Mouse (Mus musculus): ENCODE measurements around the gene Nfatc2. TPM values are rescaled to one million over a fixed set of nuclear protein-coding genes. Genes with fewer than 3 reads are reported as not detected.
A peak's percentile ranks its signal among the peaks of the same experiment; 100 is the strongest.

The Nfatc2 gene
- polyA plus RNA-seq, 1 experiment from 2014 or later: 2.5 TPM

DNA sequence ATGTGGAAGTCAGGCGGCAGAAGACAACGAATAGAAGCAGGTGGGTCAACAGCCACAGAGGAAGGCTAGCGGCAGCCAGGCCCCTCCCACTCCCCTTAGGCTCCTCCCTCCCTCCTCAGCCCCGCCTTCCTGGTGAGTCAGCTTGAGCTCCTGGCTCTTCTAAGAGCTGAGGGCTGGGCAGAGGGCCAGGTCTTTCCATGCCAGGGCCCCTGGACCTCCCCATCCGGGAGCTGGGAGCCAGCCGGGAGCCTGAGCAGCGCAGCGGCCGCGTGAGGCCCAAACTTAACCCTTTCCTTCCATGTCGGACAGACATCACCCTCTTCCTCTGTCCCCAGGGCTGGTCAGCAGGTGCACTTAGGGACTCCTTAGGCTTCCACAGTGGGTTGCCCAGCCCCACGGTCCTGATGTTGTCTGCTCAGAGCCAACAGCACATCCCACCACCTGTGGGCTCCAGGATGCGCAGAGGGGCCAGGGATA lies 76.5 kb downstream of the Nfatc2 start:
- Histone ChIP-seq H3K4me1 (peaks cover 45% of the 10 kb centered on the region), H3K36me3 (no peaks in the 10 kb centered on the region), H3K9ac (peak overlapping the region; percentile 44), H3K4me3 (replicated peaks) (peak overlapping the region; percentile 27), H3K27me3 (0 out of 2 replicates have a peak, but pooled peaks cover 4% of the 10 kb centered on the region), H3K4me2 (peak overlapping the region; percentile 60), H3K27ac (peak overlapping the region; percentile 71), H3K9me3 (replicated peaks) (no peaks in the 10 kb centered on the region)
- WGBS: 1% methylated on average over 13 of the region's 13 CpGs
- ATAC-seq (replicated peaks; ENCODE audit: low FRiP score): peak; percentile 94

- H3K9ac ChIP-seq: no peak overlapping the region
- no peak overlapping the region for H3K27ac ChIP-seq
- H3K27me3 ChIP-seq: 0 out of 2 replicates have a peak, but pooled peaks cover 4% of the 10 kb centered on the region
- H3K4me2 ChIP-seq: no peak overlapping the region
- no peaks in the 10 kb centered on the region for H3K36me3 ChIP-seq
- H3K9me3 ChIP-seq (replicated peaks): no peaks in the 10 kb centered on the region
- no peak overlapping the region for H3K4me3 ChIP-seq (replicated peaks)
- peaks cover 25% of the 10 kb centered on the region for H3K4me1 ChIP-seq
- 84% methylated on average over 3 of the region's 3 CpGs for WGBS
- ATAC-seq (replicated peaks; ENCODE audit: low FRiP score): no peak
Observed at GRCm38 (mm10) chr2:168522247-168522646, 79.2 kb downstream of the Nfatc2 start.

GRCm38 (mm10) chr2:168520771-168521170 lies 80.7 kb downstream of the Nfatc2 start:
- 0 out of 2 replicates have a peak, but pooled peaks cover 4% of the 10 kb centered on the region for H3K27me3 ChIP-seq
- no peak overlapping the region for H3K4me3 ChIP-seq (replicated peaks)
- no peaks in the 10 kb centered on the region for H3K36me3 ChIP-seq
- no peak for ATAC-seq (replicated peaks; ENCODE audit: low FRiP score)
- H3K4me2 ChIP-seq: no peak overlapping the region
- H3K27ac ChIP-seq: no peak overlapping the region
- peaks cover 20% of the 10 kb centered on the region for H3K4me1 ChIP-seq
- H3K9me3 ChIP-seq (replicated peaks): no peaks in the 10 kb centered on the region
- no peak overlapping the region for H3K9ac ChIP-seq
- WGBS: 94% methylated on average over 7 of the region's 7 CpGs

- H3K4me3 ChIP-seq (replicated peaks): no peak overlapping the region
- H3K4me1 ChIP-seq: peaks cover 8% of the 10 kb centered on the region
- no peak overlapping the region for H3K4me2 ChIP-seq
- 67% methylated on average over 8 of the region's 8 CpGs for WGBS
- H3K36me3 ChIP-seq: no peaks in the 10 kb centered on the region
- H3K27ac ChIP-seq: no peak overlapping the region
- H3K9ac ChIP-seq: no peak overlapping the region
- no peaks in the 10 kb centered on the region for H3K9me3 ChIP-seq (replicated peaks)
- H3K27me3 ChIP-seq: 0 out of 2 replicates have a peak, but pooled peaks cover 4% of the 10 kb centered on the region
- no peak for ATAC-seq (replicated peaks; ENCODE audit: low FRiP score)
Observed at GRCm38 (mm10) chr2:168519589-168519988, 81.9 kb downstream of the Nfatc2 start.

DNA sequence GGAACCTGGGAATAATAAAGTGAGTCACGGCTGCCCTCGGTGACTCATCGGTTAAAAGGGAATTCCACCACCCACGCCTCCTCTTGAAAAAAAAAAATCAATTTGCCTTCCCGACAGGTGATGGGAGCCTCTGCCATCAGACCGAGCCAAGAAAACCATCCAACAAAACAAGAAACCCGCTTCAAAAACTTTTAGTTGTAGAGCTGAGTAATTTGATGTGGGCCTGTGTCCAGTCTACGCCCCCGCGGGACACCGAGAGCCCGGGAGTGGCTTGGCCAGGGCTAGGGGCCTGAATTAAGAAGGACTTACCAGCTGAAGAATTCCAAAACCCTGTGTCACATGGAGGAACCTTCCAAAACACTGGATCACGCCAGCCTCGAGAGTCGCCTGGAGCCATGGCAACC lies 83.2 kb downstream of the Nfatc2 start:
- no peak overlapping the region for H3K4me3 ChIP-seq (replicated peaks)
- 56% methylated on average over 15 of the region's 15 CpGs for WGBS
- H3K27ac ChIP-seq: no peak overlapping the region
- 0 out of 2 replicates have a peak, but pooled peaks cover 4% of the 10 kb centered on the region for H3K27me3 ChIP-seq
- no peak for ATAC-seq (replicated peaks; ENCODE audit: low FRiP score)
- H3K4me1 ChIP-seq: peaks cover 5% of the 10 kb centered on the region; the same call in 1 of the 2 replicates
- H3K4me2 ChIP-seq: no peak overlapping the region
- H3K9me3 ChIP-seq (replicated peaks): no peaks in the 10 kb centered on the region
- no peak overlapping the region for H3K9ac ChIP-seq
- no peaks in the 10 kb centered on the region for H3K36me3 ChIP-seq

- H3K27ac ChIP-seq: no peak overlapping the region
- no peak overlapping the region for H3K4me3 ChIP-seq (replicated peaks)
- WGBS: 86% methylated on average over 7 of the region's 7 CpGs
- H3K9ac ChIP-seq: no peak overlapping the region
- H3K27me3 ChIP-seq: 0 out of 2 replicates have a peak, but pooled peaks cover 4% of the 10 kb centered on the region
- H3K36me3 ChIP-seq: no peaks in the 10 kb centered on the region
- no peaks in the 10 kb centered on the region for H3K9me3 ChIP-seq (replicated peaks)
- H3K4me2 ChIP-seq: no peak overlapping the region
- peaks cover 5% of the 10 kb centered on the region; the same call in 1 of the 2 replicates for H3K4me1 ChIP-seq
- ATAC-seq (replicated peaks; ENCODE audit: low FRiP score): no peak
Observed at GRCm38 (mm10) chr2:168517774-168518173, 83.7 kb downstream of the Nfatc2 start.

DNA sequence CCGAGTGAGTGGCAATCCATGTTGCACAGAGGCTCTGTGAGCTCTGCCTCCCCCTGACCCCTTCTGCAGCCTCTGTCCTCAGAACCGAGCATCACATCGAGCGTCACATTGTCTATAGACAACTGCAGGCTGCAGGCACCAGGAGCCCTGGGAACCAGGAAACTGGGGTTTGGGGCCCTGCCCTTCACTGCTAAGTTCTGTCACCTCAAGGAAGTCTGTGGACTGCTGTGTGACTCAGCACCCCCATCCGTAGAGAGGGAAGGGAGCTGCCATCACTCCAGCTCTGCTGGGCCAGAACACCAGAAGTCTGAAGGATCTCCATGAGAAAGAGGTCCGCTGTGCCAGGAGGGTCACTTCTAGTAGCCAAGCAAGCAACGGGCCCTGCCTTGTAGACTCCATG lies 84.7 kb downstream of the Nfatc2 start:
- H3K4me2 ChIP-seq: no peak overlapping the region
- no peaks in the 10 kb centered on the region for H3K27me3 ChIP-seq
- H3K4me1 ChIP-seq: peaks cover 5% of the 10 kb centered on the region; the same call in 1 of the 2 replicates
- no peak for ATAC-seq (replicated peaks; ENCODE audit: low FRiP score)
- H3K4me3 ChIP-seq (replicated peaks): no peak overlapping the region
- no peaks in the 10 kb centered on the region for H3K9me3 ChIP-seq (replicated peaks)
- no peak overlapping the region for H3K9ac ChIP-seq
- no peaks in the 10 kb centered on the region for H3K36me3 ChIP-seq
- 81% methylated on average over 7 of the region's 7 CpGs for WGBS
- H3K27ac ChIP-seq: no peak overlapping the region

- no peak overlapping the region for H3K27ac ChIP-seq
- no peak for ATAC-seq (replicated peaks; ENCODE audit: low FRiP score)
- H3K4me1 ChIP-seq: peaks cover 5% of the 10 kb centered on the region; the same call in 1 of the 2 replicates
- no peak overlapping the region for H3K4me2 ChIP-seq
- H3K9me3 ChIP-seq (replicated peaks): no peaks in the 10 kb centered on the region
- H3K4me3 ChIP-seq (replicated peaks): no peak overlapping the region
- H3K9ac ChIP-seq: no peak overlapping the region
- H3K36me3 ChIP-seq: no peaks in the 10 kb centered on the region
- 73% methylated on average over 4 of the region's 4 CpGs for whole genome bisulfite sequencing
- H3K27me3 ChIP-seq: no peaks in the 10 kb centered on the region
Observed at GRCm38 (mm10) chr2:168515466-168515865, 86.0 kb downstream of the Nfatc2 start.

DNA sequence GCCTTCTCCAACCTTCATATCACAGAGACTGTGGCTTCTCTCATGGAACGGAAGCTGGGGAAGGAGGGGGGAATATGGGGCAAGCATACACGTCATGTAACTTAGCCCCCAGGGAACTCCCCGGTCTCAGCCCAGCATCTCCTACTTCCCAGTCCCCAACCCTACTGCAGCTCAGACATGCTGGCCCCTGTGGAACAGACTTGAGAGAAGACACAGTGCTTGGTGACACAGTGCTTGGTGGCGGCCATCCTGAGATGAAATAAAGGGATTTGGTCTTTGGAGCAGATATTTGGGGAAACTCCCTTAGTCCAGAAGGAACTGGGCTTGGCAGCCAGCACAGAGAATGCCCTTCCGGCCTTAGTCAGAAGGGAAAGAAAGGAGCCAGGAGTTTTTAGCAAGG lies 87.3 kb downstream of the Nfatc2 start:
- WGBS: 86% methylated on average over 5 of the region's 5 CpGs
- H3K36me3 ChIP-seq: no peaks in the 10 kb centered on the region
- H3K4me2 ChIP-seq: no peak overlapping the region
- no peak overlapping the region for H3K4me3 ChIP-seq (replicated peaks)
- H3K27ac ChIP-seq: no peak overlapping the region
- H3K9me3 ChIP-seq (replicated peaks): no peaks in the 10 kb centered on the region
- ATAC-seq (replicated peaks; ENCODE audit: low FRiP score): no peak
- peaks cover 5% of the 10 kb centered on the region; the same call in 1 of the 2 replicates for H3K4me1 ChIP-seq
- no peak overlapping the region for H3K9ac ChIP-seq
- H3K27me3 ChIP-seq: no peaks in the 10 kb centered on the region; the same call in 1 of the 2 replicates

DNA sequence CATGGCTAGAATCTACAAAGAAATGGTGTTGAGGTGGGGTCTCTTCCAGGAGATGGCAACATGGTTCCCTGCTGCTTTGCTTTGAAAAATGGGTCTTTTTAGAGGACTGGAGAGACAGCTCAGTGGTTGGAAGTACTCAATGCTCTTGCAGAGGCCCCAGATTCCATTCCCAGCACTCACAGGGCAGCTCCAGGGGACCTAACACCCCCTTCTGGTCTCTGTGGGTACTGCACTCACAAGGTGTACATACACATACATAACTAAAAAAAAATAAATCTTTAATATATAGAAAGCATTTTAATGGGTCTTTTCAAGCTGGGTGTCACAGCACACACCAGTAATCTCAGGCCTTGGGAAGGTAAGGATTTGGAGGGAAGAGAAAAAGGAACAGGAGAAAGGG lies 89.9 kb downstream of the Nfatc2 start:
- H3K27me3 ChIP-seq: no peaks in the 10 kb centered on the region; the same call in 1 of the 2 replicates
- no peaks in the 10 kb centered on the region for H3K4me1 ChIP-seq
- no peaks in the 10 kb centered on the region for H3K36me3 ChIP-seq
- no peak overlapping the region for H3K4me3 ChIP-seq (replicated peaks)
- no peak overlapping the region for H3K4me2 ChIP-seq
- no peak overlapping the region for H3K27ac ChIP-seq
- no peaks in the 10 kb centered on the region for H3K9me3 ChIP-seq (replicated peaks)
- no peak overlapping the region for H3K9ac ChIP-seq
- ATAC-seq (replicated peaks; ENCODE audit: low FRiP score): no peak

DNA sequence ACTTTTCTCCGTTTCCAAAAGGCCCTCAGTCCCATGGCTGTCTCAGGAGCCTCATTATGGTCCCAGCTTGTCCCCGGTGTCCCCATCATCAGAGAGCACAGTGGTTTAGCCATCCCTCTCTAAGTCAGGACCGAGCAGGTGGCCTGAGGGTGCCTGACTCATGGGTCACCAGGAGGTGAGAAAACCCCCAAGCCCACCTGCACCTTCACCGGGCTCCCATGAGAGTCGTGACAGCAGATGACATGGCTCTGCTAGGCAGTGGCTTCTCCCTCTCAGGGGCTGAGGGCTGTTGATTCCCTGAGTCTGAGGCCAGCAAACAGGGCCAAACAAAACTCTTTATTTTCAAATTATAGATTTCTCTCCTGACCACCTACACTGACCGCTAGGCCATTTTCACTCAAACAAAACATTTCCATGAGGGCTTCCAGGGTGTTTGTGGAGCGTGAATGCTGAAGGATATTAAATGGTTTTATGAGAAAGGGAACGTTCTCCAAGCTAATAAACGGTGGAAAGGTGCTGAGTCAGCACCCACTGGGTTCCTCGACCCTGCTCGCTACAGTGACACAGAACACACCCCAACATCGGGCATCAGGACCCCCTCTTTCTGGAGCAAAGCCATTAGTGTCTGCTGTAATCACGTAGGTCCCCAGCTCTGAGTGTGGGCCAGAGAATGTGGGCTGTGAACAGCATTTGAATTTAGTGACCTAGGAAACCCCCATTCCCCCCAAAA lies 92.8 kb downstream of the Nfatc2 start:
- Histone ChIP-seq H3K9ac (no peak overlapping the region), H3K4me3 (replicated peaks) (no peak overlapping the region), H3K27ac (no peak overlapping the region), H3K4me2 (no peak overlapping the region), H3K36me3 (no peaks in the 10 kb centered on the region), H3K27me3 (no peaks in the 10 kb centered on the region; the same call in 1 of the 2 replicates), H3K9me3 (replicated peaks) (no peaks in the 10 kb centered on the region), H3K4me1 (no peaks in the 10 kb centered on the region)
- no peak for ATAC-seq (replicated peaks; ENCODE audit: low FRiP score)
- 78% methylated on average over 13 of the region's 13 CpGs for WGBS

DNA sequence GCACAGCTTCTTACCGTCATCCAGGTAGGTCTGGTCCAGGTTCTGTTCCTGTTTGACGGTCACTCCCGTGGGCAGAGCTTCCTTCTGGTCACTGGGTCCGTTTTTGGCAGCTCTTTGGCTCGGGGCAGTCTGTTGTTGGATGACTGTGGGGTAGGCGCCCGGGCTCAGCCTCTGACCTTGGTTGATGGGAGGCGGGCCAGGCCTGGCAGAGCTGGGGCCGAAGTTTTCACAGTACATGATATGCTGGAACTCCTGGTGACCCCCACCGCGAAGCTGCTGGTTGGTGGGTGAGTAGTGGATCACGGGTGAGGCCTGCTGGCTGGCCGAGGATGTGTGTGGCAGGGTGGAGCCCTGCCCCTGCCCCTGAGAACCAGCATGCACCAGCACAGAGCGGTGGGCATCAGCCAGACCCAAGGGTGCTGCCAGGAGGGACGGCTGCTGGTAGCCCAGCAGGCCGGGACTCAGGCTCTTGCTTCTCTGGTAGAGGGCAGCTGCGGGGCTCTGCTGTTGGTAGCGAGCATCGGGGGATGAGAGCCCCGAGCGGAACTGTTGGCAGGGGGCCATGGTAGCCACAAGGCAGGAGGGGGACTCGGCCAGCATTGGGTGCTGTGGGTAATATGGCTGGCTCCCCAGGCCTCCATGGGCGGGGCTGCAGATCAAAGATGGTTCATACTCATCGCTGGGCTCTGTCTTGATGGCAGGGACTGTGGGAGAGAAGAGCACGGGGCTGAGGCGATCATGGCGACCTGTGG lies 96.8 kb downstream of the Nfatc2 start:
- no peak overlapping the region for H3K27ac ChIP-seq
- 84% methylated on average over 27 of the region's 27 CpGs for WGBS
- no peaks in the 10 kb centered on the region for H3K9me3 ChIP-seq (replicated peaks)
- H3K36me3 ChIP-seq: no peaks in the 10 kb centered on the region
- no peak for ATAC-seq (replicated peaks; ENCODE audit: low FRiP score)
- no peaks in the 10 kb centered on the region for H3K27me3 ChIP-seq
- H3K4me2 ChIP-seq: no peak overlapping the region
- no peak overlapping the region for H3K9ac ChIP-seq
- peaks cover 8% of the 10 kb centered on the region; the same call in 1 of the 2 replicates for H3K4me1 ChIP-seq
- no peak overlapping the region for H3K4me3 ChIP-seq (replicated peaks)
